Mouse (Mus musculus): ENCODE measurements around the gene Chit1. TPM values are rescaled to one million over a fixed set of nuclear protein-coding genes. Genes with fewer than 3 reads are reported as not detected.

Gene Chit1
- polyA plus RNA-seq, 1 experiment = not detected

- H3K4me3 ChIP-seq (ENCODE audit: low read depth, low read length) = no peak overlapping the region
- peak overlapping the region; percentile 88 for H3K27ac ChIP-seq (ENCODE audit: insufficient read depth, low read depth, low read length)
- H3K4me1 ChIP-seq (ENCODE audit: control insufficient read depth, insufficient read depth, insufficient read length, low read length) = peaks cover 64% of the 10 kb centered on the region
Observed at GRCm38 (mm10) chr1:134066554-134066953, 44.5 kb upstream of the Chit1 start.

DNA sequence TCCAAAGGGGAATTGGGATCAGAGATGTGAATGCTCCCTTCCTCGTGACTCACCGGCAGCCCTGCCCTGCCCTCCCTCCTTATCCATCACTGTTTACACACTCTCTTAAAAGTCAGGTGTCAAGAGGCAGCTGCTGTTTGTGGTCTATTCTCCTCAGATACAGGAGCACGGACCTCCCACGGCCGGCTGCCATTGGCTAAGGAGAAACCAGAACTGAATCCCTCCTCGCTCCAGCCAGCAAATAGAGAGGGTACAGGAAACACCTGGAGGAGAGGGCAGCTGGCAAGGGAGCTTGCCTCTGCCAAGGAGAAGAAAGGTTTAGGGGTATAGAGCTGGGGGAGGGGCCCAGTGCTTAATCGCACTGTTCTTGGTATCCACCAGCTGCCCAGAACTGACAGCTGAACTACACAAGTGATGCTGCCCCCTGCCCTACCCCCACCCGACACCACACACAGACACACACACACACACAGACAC lies 43.9 kb upstream of the Chit1 start:
- Histone ChIP-seq H3K36me3 (ENCODE audit: control insufficient read depth, insufficient read depth, low read length) (no peaks in the 10 kb centered on the region), H3K4me3 (ENCODE audit: low read depth, low read length) (no peak overlapping the region), H3K27me3 (ENCODE audit: control insufficient read depth, insufficient read depth, low read length) (no peaks in the 10 kb centered on the region), H3K4me1 (ENCODE audit: control insufficient read depth, insufficient read depth, insufficient read length, low read length) (peaks cover 65% of the 10 kb centered on the region), H3K27ac (ENCODE audit: insufficient read depth, low read depth, low read length) (peak overlapping the region; percentile 88)
- WGBS = 6% methylated on average over 8 of the region's 8 CpGs
- TF ChIP-seq CTCF (IDR thresholded peaks at IDR 0.05; ENCODE audit: extremely low read depth, insufficient read length, insufficient replicate concordance, low read depth, low read length) = no peak
- no peak for TF ChIP-seq POLR2A (IDR thresholded peaks at IDR 0.05; ENCODE audit: low read depth, low read length)

More at GRCm38 (mm10) chr1:134066554-134066953, 44.5 kb upstream of the Chit1 start:
- TF ChIP-seq POLR2A (IDR thresholded peaks at IDR 0.05; ENCODE audit: low read depth, low read length) (no peak), CTCF (IDR thresholded peaks at IDR 0.05; ENCODE audit: extremely low read depth, insufficient read length, insufficient replicate concordance, low read depth, low read length) (no peak)
- 42% methylated on average over 3 of the region's 3 CpGs for WGBS
- Histone ChIP-seq H3K36me3 (ENCODE audit: control insufficient read depth, insufficient read depth, low read length) (no peaks in the 10 kb centered on the region), H3K27me3 (ENCODE audit: control insufficient read depth, insufficient read depth, low read length) (no peaks in the 10 kb centered on the region)

GRCm38 (mm10) chr1:134070099-134070669 lies 40.9 kb upstream of the Chit1 start:
- no peaks in the 10 kb centered on the region for H3K27me3 ChIP-seq (ENCODE audit: control insufficient read depth, insufficient read depth, low read length)
- no peak overlapping the region for H3K4me3 ChIP-seq (ENCODE audit: low read depth, low read length)
- H3K27ac ChIP-seq (ENCODE audit: insufficient read depth, low read depth, low read length) = peak overlapping the region; percentile 85
- peaks cover 45% of the 10 kb centered on the region for H3K4me1 ChIP-seq (ENCODE audit: control insufficient read depth, insufficient read depth, insufficient read length, low read length)
- WGBS = 25% methylated on average over 8 of the region's 8 CpGs
- peaks cover 7% of the 10 kb centered on the region for H3K36me3 ChIP-seq (ENCODE audit: control insufficient read depth, insufficient read depth, low read length)
- no peak for TF ChIP-seq CTCF (IDR thresholded peaks at IDR 0.05; ENCODE audit: extremely low read depth, insufficient read length, insufficient replicate concordance, low read depth, low read length)
- TF ChIP-seq POLR2A (IDR thresholded peaks at IDR 0.05; ENCODE audit: low read depth, low read length) = no peak

GRCm38 (mm10) chr1:134071411-134072018 lies 39.5 kb upstream of the Chit1 start:
- Histone ChIP-seq H3K4me3 (ENCODE audit: low read depth, low read length) (no peak overlapping the region), H3K27me3 (ENCODE audit: control insufficient read depth, insufficient read depth, low read length) (no peaks in the 10 kb centered on the region), H3K36me3 (ENCODE audit: control insufficient read depth, insufficient read depth, low read length) (peaks cover 19% of the 10 kb centered on the region), H3K4me1 (ENCODE audit: control insufficient read depth, insufficient read depth, insufficient read length, low read length) (peaks cover 40% of the 10 kb centered on the region), H3K27ac (ENCODE audit: insufficient read depth, low read depth, low read length) (peak overlapping the region; percentile 85)
- WGBS = 30% methylated on average over 10 of the region's 10 CpGs
- TF ChIP-seq POLR2A (IDR thresholded peaks at IDR 0.05; ENCODE audit: low read depth, low read length) (no peak), CTCF (IDR thresholded peaks at IDR 0.05; ENCODE audit: extremely low read depth, insufficient read length, insufficient replicate concordance, low read depth, low read length) (no peak)

GRCm38 (mm10) chr1:134073061-134073564 lies 37.9 kb upstream of the Chit1 start:
- 72% methylated on average over 6 of the region's 6 CpGs for WGBS
- Histone ChIP-seq H3K36me3 (ENCODE audit: control insufficient read depth, insufficient read depth, low read length) (peaks cover 30% of the 10 kb centered on the region), H3K4me3 (ENCODE audit: low read depth, low read length) (no peak overlapping the region), H3K4me1 (ENCODE audit: control insufficient read depth, insufficient read depth, insufficient read length, low read length) (peaks cover 39% of the 10 kb centered on the region), H3K27me3 (ENCODE audit: control insufficient read depth, insufficient read depth, low read length) (no peaks in the 10 kb centered on the region), H3K27ac (ENCODE audit: insufficient read depth, low read depth, low read length) (no peak overlapping the region)
- TF ChIP-seq POLR2A (IDR thresholded peaks at IDR 0.05; ENCODE audit: low read depth, low read length) (no peak), CTCF (IDR thresholded peaks at IDR 0.05; ENCODE audit: extremely low read depth, insufficient read length, insufficient replicate concordance, low read depth, low read length) (no peak)

DNA sequence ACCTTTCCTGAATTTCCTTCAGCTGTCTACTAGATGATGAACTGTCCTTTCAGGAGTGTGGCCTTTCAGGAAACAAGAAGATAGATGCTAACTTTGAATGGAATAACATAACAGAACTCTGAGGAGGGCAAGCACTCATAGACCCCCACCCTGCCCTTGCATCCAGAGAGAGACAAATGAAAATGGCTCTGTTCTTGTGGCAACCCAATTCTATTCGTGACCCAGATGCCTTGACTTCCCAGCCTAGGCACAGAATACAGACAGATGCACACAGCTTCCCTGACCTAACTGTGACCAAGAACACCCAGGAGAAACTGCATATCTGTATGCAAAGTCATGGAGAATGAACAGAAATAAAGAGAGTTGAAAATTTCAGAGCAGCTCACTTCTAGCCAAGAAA lies 37.4 kb upstream of the Chit1 start:
- TF ChIP-seq POLR2A (IDR thresholded peaks at IDR 0.05; ENCODE audit: low read depth, low read length) = no peak
- 75% methylated on average over 1 of the region's 1 CpGs for WGBS

GRCm38 (mm10) chr1:134074184-134074583 lies 36.9 kb upstream of the Chit1 start:
- TF ChIP-seq CTCF (IDR thresholded peaks at IDR 0.05; ENCODE audit: extremely low read depth, insufficient read length, insufficient replicate concordance, low read depth, low read length) (no peak), POLR2A (IDR thresholded peaks at IDR 0.05; ENCODE audit: low read depth, low read length) (no peak)
- Histone ChIP-seq H3K36me3 (ENCODE audit: control insufficient read depth, insufficient read depth, low read length) (peaks cover 30% of the 10 kb centered on the region), H3K27me3 (ENCODE audit: control insufficient read depth, insufficient read depth, low read length) (no peaks in the 10 kb centered on the region), H3K4me1 (ENCODE audit: control insufficient read depth, insufficient read depth, insufficient read length, low read length) (peaks cover 39% of the 10 kb centered on the region), H3K27ac (ENCODE audit: insufficient read depth, low read depth, low read length) (no peak overlapping the region), H3K4me3 (ENCODE audit: low read depth, low read length) (no peak overlapping the region)
- WGBS = 86% methylated on average over 3 of the region's 3 CpGs

More for the DNA sequence above, 37.4 kb upstream of the Chit1 start:
- H3K36me3 ChIP-seq (ENCODE audit: control insufficient read depth, insufficient read depth, low read length) = peaks cover 30% of the 10 kb centered on the region
- H3K27ac ChIP-seq (ENCODE audit: insufficient read depth, low read depth, low read length) = no peak overlapping the region
- peaks cover 39% of the 10 kb centered on the region for H3K4me1 ChIP-seq (ENCODE audit: control insufficient read depth, insufficient read depth, insufficient read length, low read length)
- H3K4me3 ChIP-seq (ENCODE audit: low read depth, low read length) = no peak overlapping the region
- H3K27me3 ChIP-seq (ENCODE audit: control insufficient read depth, insufficient read depth, low read length) = no peaks in the 10 kb centered on the region
